Comparison of ENCODE assay signal across 1 mouse cellular context in genomic region chr7:30761769-30762352, GRCm38 (mm10).
TF ChIP-seq lines count a peak whose summit lies in the region.

No protein-coding gene starts in this region.

TF ChIP-seq in MEL, 35 proteins besides CTCF, POLR2A, EP300 and RAD21:
- TF ChIP-seq JUND (IDR thresholded peaks at IDR 0.05; ENCODE audit: low read depth, low read length) (no peak), TCF12 (IDR thresholded peaks at IDR 0.05; ENCODE audit: low read depth, low read length) (peak; percentile 56), TAL1 (IDR thresholded peaks at IDR 0.05; ENCODE audit: low read length) (peak; percentile 55; the same call in 1 of the 2 replicates), TBP (IDR thresholded peaks at IDR 0.05; ENCODE audit: low read depth, low read length) (peak; percentile 85), ELF1 (IDR thresholded peaks at IDR 0.05; ENCODE audit: low read depth, low read length) (0 out of 2 replicates have a peak, but pooled peaks have one; percentile 30), SIN3A (IDR thresholded peaks at IDR 0.05; ENCODE audit: low read length) (no peak), GATA1 (IDR thresholded peaks at IDR 0.05; ENCODE audit: low read depth, low read length) (peak; percentile 64; the same call in 1 of the 2 replicates)
TF ChIP-seq in MEL: peak in this region for 5.
